ENCODE assay signal across 15 mouse cellular contexts in the genomic region with DNA sequence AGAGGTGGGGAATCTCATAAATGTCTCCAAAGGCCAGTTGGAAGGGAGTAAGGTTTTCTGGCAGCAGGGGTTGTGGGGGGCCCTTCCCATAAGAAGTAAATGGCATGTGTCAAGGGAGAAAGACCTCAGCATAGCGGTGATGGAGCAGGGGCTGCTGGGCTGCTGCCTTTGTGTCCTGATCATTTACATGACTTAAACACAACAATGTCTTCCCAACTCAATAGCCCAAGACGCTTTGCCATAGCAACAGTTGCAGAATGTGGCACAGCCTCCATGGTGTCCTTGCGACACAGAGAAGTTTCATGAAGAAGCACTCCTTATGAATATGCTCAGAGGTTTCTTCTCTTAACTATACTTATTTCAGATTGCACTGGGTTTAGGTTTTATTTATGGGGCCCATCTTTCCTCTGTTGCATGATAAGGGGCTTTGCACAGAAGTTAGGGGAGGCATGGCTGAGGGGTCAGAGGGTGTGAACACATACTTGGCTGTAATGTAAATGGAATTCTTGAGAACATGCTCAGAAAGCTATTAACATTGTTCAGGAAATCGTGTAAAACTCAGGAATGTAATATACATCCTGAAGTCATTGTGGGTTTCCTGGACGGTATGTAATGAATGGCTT.
DNase-seq lines count a peak whose midpoint lies in the region; ATAC-seq lines count a peak whose summit lies in the region.
"Had no signal": no experiment of that assay in that cellular context is flagged by ENCODE, and none has a peak within 500 bp of the region (broad histone marks: within the 10 kb centered on the region; RNA-seq: fewer than 3 reads in every experiment).

No protein-coding gene starts in this region.

- no peak overlapping the region for H3K4me3 ChIP-seq in hindbrain, embryonic 11.5 days (ENCODE audit: low read depth, low read length)
- H3K4me3 ChIP-seq in hindbrain, embryonic 16.5 days (ENCODE audit: low read length), result no peak overlapping the region
- H3K4me3 ChIP-seq in forebrain, embryonic 15.5 days, result no peak overlapping the region
- no peak overlapping the region for H3K4me3 ChIP-seq in neural tube, embryonic 12.5 days
- H3K4me3 ChIP-seq: heart, embryonic 13.5 days; kidney, embryonic 15.5 days; limb, embryonic 13.5 days had no signal

- 26% methylated on average over 5 of the region's 5 CpGs for WGBS in hindbrain, embryonic 11.5 days
- WGBS in hindbrain, embryonic 16.5 days, result 18% methylated on average over 5 of the region's 5 CpGs
- 20% methylated on average over 5 of the region's 5 CpGs for WGBS in forebrain, embryonic 15.5 days
- 21% methylated on average over 5 of the region's 5 CpGs for WGBS in neural tube, embryonic 12.5 days

- H3K27ac ChIP-seq in hindbrain, embryonic 11.5 days (ENCODE audit: low read depth, low read length), result peak overlapping the region; percentile 12
- H3K27ac ChIP-seq in hindbrain, embryonic 16.5 days (ENCODE audit: low read depth, low read length), result no peak overlapping the region
- no peak overlapping the region for H3K27ac ChIP-seq in forebrain, embryonic 15.5 days (replicated peaks)
- H3K27ac ChIP-seq in neural tube, embryonic 12.5 days, result no peak overlapping the region
- H3K27ac ChIP-seq: heart, embryonic 13.5 days; kidney, embryonic 15.5 days; limb, embryonic 13.5 days had no signal

- DNase-seq in hindbrain, embryonic 11.5 days (ENCODE audit: low spot score), result peak; percentile 60
- DNase-seq in retina, embryonic 14.5 days (ENCODE audit: low spot score), result peak; percentile 22
- DNase-seq in retina, postnatal 1 day, result no peak
- no peak for DNase-seq in spleen, adult 18-20 months
- no peak for DNase-seq in kidney, postnatal 10 days
- DNase-seq: adrenal gland, adult 8-10 months; cerebellum, adult 18-20 months; lung, adult 18-20 months; thymus, adult 2 months had no signal

- H3K4me1 ChIP-seq in hindbrain, embryonic 11.5 days (replicated peaks; ENCODE audit: control insufficient read depth, insufficient read depth, low read length), result no peaks in the 10 kb centered on the region
- no peaks in the 10 kb centered on the region for H3K4me1 ChIP-seq in hindbrain, embryonic 16.5 days (ENCODE audit: control insufficient read depth, insufficient read depth, low read depth, low read length)
- peaks cover 18% of the 10 kb centered on the region; the same call in 1 of the 2 replicates for H3K4me1 ChIP-seq in forebrain, embryonic 15.5 days
- H3K4me1 ChIP-seq in neural tube, embryonic 12.5 days, result no peaks in the 10 kb centered on the region; the same call in 1 of the 2 replicates
- H3K4me1 ChIP-seq: kidney, embryonic 15.5 days; limb, embryonic 13.5 days had no signal

- H3K36me3 ChIP-seq in hindbrain, embryonic 11.5 days (ENCODE audit: control insufficient read depth, insufficient read depth, low read length), result no peaks in the 10 kb centered on the region
- no peaks in the 10 kb centered on the region for H3K36me3 ChIP-seq in hindbrain, embryonic 16.5 days (ENCODE audit: control insufficient read depth, insufficient read depth, low read length)
- H3K36me3 ChIP-seq in forebrain, embryonic 15.5 days, result no peaks in the 10 kb centered on the region
- H3K36me3 ChIP-seq in neural tube, embryonic 12.5 days, result no peaks in the 10 kb centered on the region
- H3K36me3 ChIP-seq: heart, embryonic 13.5 days; kidney, embryonic 15.5 days; limb, embryonic 13.5 days had no signal

- H3K9ac ChIP-seq in hindbrain, embryonic 11.5 days (ENCODE audit: low read depth, low read length), result no peak overlapping the region
- no peak overlapping the region for H3K9ac ChIP-seq in hindbrain, embryonic 16.5 days (ENCODE audit: low read depth, low read length)
- no peak overlapping the region for H3K9ac ChIP-seq in forebrain, embryonic 15.5 days (replicated peaks)
- H3K9ac ChIP-seq in neural tube, embryonic 12.5 days, result no peak overlapping the region
- H3K9ac ChIP-seq: heart, embryonic 13.5 days; kidney, embryonic 15.5 days; limb, embryonic 13.5 days had no signal

- H3K4me2 ChIP-seq in hindbrain, embryonic 11.5 days (replicated peaks; ENCODE audit: low read depth, low read length), result no peak overlapping the region
- no peak overlapping the region for H3K4me2 ChIP-seq in hindbrain, embryonic 16.5 days (ENCODE audit: low read length)
- H3K4me2 ChIP-seq in forebrain, embryonic 15.5 days (replicated peaks), result no peak overlapping the region
- no peak overlapping the region for H3K4me2 ChIP-seq in neural tube, embryonic 12.5 days (replicated peaks)
- H3K4me2 ChIP-seq: heart, embryonic 13.5 days; kidney, embryonic 15.5 days; limb, embryonic 13.5 days had no signal

- H3K27me3 ChIP-seq in hindbrain, embryonic 11.5 days (ENCODE audit: control insufficient read depth, insufficient read depth, low read length), result no peaks in the 10 kb centered on the region
- H3K27me3 ChIP-seq in hindbrain, embryonic 16.5 days (replicated peaks; ENCODE audit: control insufficient read depth, insufficient read depth, low read length), result peaks cover 6% of the 10 kb centered on the region; the same call in 1 of the 2 replicates
- no peaks in the 10 kb centered on the region for H3K27me3 ChIP-seq in forebrain, embryonic 15.5 days
- H3K27me3 ChIP-seq in neural tube, embryonic 12.5 days (replicated peaks), result 0 out of 2 replicates have a peak, but pooled peaks cover 3% of the 10 kb centered on the region

- no peaks in the 10 kb centered on the region for H3K9me3 ChIP-seq in hindbrain, embryonic 11.5 days (ENCODE audit: control insufficient read depth, low read length)
- no peaks in the 10 kb centered on the region for H3K9me3 ChIP-seq in hindbrain, embryonic 16.5 days (ENCODE audit: control insufficient read depth, low read length)
- H3K9me3 ChIP-seq in forebrain, embryonic 15.5 days, result no peaks in the 10 kb centered on the region
- no peaks in the 10 kb centered on the region for H3K9me3 ChIP-seq in neural tube, embryonic 12.5 days
- H3K9me3 ChIP-seq: heart, embryonic 13.5 days; kidney, embryonic 15.5 days; limb, embryonic 13.5 days had no signal

- ATAC-seq in hindbrain, embryonic 11.5 days (ENCODE audit: low FRiP score), result peak; percentile 91
- no peak for ATAC-seq in hindbrain, embryonic 16.5 days
- ATAC-seq in forebrain, embryonic 15.5 days (replicated peaks), result peak; percentile 61; the same call in 1 of the 2 replicates
- peak; percentile 70; the same call in 1 of the 2 replicates for ATAC-seq in neural tube, embryonic 12.5 days (ENCODE audit: low FRiP score, low read depth)

Comparison
In these comparisons a context has a peak if more than half of its experiments do, and no peak if none do; other contexts are left out.
1. DNase-seq: peak in hindbrain, embryonic 11.5 days (single experiment) and retina, embryonic 14.5 days (single experiment); none in retina, postnatal 1 day (single experiment), spleen, adult 18-20 months (0 of 2) and kidney, postnatal 10 days (single experiment).